Mouse (Mus musculus) stomach, postnatal 0 days (tissue): ENCODE measurements around the gene Cmpk2. TPM values are rescaled to one million over a fixed set of nuclear protein-coding genes. Genes with fewer than 3 reads are reported as not detected.

Experiments
- ATAC-seq: fragments of 200-750 bp; cut with Nextera tagmentation; 2 replicates; pipeline ENCODE4 v1.8.0; 2017; ENCODE audit not compliant: low FRiP score, low TSS enrichment
- DNase-seq: peaks from one replicate; pipeline ENCODE4 v3.0.0-alpha.2; 2016; ENCODE audit warnings: low spot score
- H3K27ac ChIP-seq: fragments of 300-500 bp; sonication (generic); replicated peaks from 2 replicates; pipeline ENCODE4 v1.5.1; 2014; ENCODE audit warnings: mild to moderate bottlenecking, control low read depth
- H3K27me3 ChIP-seq: fragments of 300-500 bp; sonication (generic); 2 replicates; pipeline ENCODE4 v1.6.1; 2014; ENCODE audit warnings: low read length; ENCODE audit not compliant: control insufficient read depth, insufficient read depth
- H3K36me3 ChIP-seq: fragments of 300-500 bp; sonication (generic); 2 replicates; pipeline ENCODE4 v1.6.1; 2014; ENCODE audit warnings: low read length, mixed read lengths; ENCODE audit not compliant: control insufficient read depth, insufficient read depth
- H3K4me1 ChIP-seq: fragments of 300-500 bp; sonication (generic); replicated peaks from 2 replicates; pipeline ENCODE4 v1.6.1; 2014; ENCODE audit warnings: antibody characterized with exemption; ENCODE audit not compliant: control insufficient read depth, insufficient read depth
- H3K4me2 ChIP-seq: fragments of 300-500 bp; sonication (generic); replicated peaks from 2 replicates; pipeline ENCODE4 v1.6.1; 2014; ENCODE audit warnings: low read depth, mild to moderate bottlenecking, control low read depth, moderate library complexity
- H3K4me3 ChIP-seq: fragments of 300-500 bp; sonication (generic); 2 replicates; pipeline ENCODE4 v1.5.1; 2014; ENCODE audit warnings: low read depth, low read length, control low read depth
- H3K9ac ChIP-seq: fragments of 300-500 bp; sonication (generic); 2 replicates; pipeline ENCODE4 v1.6.1; 2014; ENCODE audit warnings: mild to moderate bottlenecking, low read length, control low read depth, mixed read lengths
- H3K9me3 ChIP-seq: fragments of 300-500 bp; sonication (generic); 2 replicates; pipeline ENCODE4 v1.6.1; 2016; ENCODE audit warnings: low read length; ENCODE audit not compliant: control insufficient read depth
- CTCF ChIP-seq: IDR thresholded peaks from 2 replicates; pipeline ENCODE4 v1.5.1; 2016; ENCODE audit warnings: antibody characterized with exemption, low read depth, mild to moderate bottlenecking, moderate library complexity
- EP300 ChIP-seq: optimal IDR thresholded peaks from 2 replicates; pipeline ENCODE3; 2016; ENCODE audit warnings: antibody characterized with exemption
- WGBS: fragments of 180-500 bp; shearing (Covaris S2); extraction: QIAGEN DNeasy Blood & Tissue Kit; methylation state at CpG from one replicate; pipeline ENCODE4 v1.1.7; 2014; 5-methylcytosine and 5-hydroxymethylcytosine counted together
- polyA plus RNA-seq: library from polyadenylated mRNA; unstranded; fragments of >200 nt; fragmentation: Nextera tagmentation; extraction: Ambion mirVana; gene quantifications from 2 replicates; pipeline ENCODE4 v1.2.1, GENCODE M21; 2015

The Cmpk2 gene
- polyA plus RNA-seq, 1 experiment from 2014 or later: 2.9 TPM

DNA sequence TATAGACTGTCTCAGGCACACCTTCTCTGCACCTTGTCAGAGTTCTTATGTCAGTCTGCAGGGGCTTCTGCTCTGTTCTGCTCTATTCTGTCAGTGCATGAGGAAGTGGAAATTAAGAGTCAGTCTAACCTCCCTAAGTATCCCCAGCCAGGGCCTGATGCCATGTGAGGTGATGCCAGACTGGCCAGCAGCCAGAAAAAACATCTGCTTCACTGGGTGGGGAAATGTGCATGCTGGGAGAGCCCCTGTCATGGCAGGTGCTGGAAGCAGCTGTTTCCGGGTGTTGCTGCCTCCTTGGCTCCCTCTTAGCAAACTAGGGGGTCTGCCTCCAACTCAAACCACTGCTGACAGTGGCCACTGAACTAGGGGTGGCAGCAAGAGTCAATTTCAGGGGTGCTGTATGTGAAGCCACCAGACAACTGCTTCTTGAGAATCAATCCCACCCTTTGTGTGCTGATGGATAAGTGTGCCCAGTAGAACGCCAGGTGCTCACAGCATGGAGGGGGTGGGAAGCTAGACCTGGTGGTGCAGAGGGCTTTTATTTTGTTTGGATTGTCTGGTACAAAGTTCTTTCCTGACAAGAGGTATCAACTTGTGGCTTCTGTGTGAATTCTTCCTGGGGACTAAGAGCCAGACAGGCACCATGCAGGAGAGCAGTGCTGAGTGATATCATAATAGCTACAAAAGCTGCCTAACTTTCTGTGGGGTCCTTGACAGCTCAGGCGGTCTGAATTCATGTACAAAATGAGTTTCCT, 56.1 kb downstream of the Cmpk2 start:
- H3K4me3 ChIP-seq: no peak overlapping the region
- no peaks in the 10 kb centered on the region for H3K4me1 ChIP-seq
- H3K36me3 ChIP-seq: no peaks in the 10 kb centered on the region
- TF ChIP-seq CTCF: no peak
- no peak for TF ChIP-seq EP300
- no peaks in the 10 kb centered on the region for H3K9me3 ChIP-seq
- no peak overlapping the region for H3K9ac ChIP-seq
- H3K27ac ChIP-seq: no peak overlapping the region
- WGBS: 43% methylated on average over 3 of the region's 3 CpGs
- no peak for ATAC-seq
- no peak overlapping the region for H3K4me2 ChIP-seq
- peak; percentile 53 for DNase-seq
- no peaks in the 10 kb centered on the region for H3K27me3 ChIP-seq

DNA sequence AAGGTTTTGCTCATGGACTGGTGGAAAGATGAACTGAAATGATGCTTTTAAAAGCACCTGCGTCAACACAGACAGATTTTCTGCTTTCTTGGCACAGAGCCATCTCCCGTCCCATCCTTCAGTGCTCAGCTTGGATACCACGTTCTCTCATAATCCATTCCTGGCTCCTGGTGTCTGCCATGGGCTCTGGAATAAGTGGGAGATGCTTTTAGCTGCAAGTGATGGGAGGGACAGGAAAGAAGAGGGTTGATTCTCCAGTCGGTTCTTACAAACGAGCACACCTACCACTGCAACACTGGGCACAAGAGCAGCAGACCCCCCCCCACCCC, 56.7 kb downstream of the Cmpk2 start:
- H3K4me1 ChIP-seq: no peaks in the 10 kb centered on the region
- no peak for ATAC-seq
- no peak for DNase-seq
- H3K27ac ChIP-seq: no peak overlapping the region
- H3K4me2 ChIP-seq: no peak overlapping the region
- H3K36me3 ChIP-seq: no peaks in the 10 kb centered on the region
- H3K9ac ChIP-seq: no peak overlapping the region
- WGBS: 34% methylated on average over 5 of the region's 5 CpGs
- no peaks in the 10 kb centered on the region for H3K27me3 ChIP-seq
- no peaks in the 10 kb centered on the region for H3K9me3 ChIP-seq
- TF ChIP-seq CTCF: no peak
- no peak for TF ChIP-seq EP300
- H3K4me3 ChIP-seq: no peak overlapping the region

Other genes with a start within 250 kb of the Cmpk2 start
- 5.0 and 5.9 TPM in 2 replicates for gene Rnf144a, start 54.0 kb upstream of the Cmpk2 start, polyA plus RNA-seq
- 0.89 and 1.2 TPM in 2 replicates for gene Rsad2, start 12.8 kb upstream of the Cmpk2 start, polyA plus RNA-seq